Mouse (Mus musculus) effector memory CD4-positive, alpha-beta T cell, adult 5 months (primary cell): Measurements from ENCODE around the gene Zap70. TPM values are rescaled to one million over a fixed set of nuclear protein-coding genes. Genes with fewer than 3 reads are reported as not detected.

ENCODE experiments used
- polyA plus RNA-seq: library from polyadenylated mRNA; unstranded; fragments of 100-300 nt; shearing (Covaris generic); gene quantifications from one replicate; pipeline ENCODE4 v1.2.1, GENCODE M21; 2017

Gene Zap70
- 186 TPM for polyA plus RNA-seq

GRCm38 (mm10) chr1:36761568-36761967 lies at the start of gene Zap70:
Gene Zap70 (plus strand): TSS chr1:36761798.

GRCm38 (mm10) chr1:36714311-36714710 lies 47.3 kb upstream of the Zap70 start, which contains the start of gene Actr1b:
Gene Actr1b (minus strand): TSS chr1:36714422.

Other genes starting within 250 kb of the Zap70 start
- gene Cnnm3, start 249.9 kb upstream of the Zap70 start, polyA plus RNA-seq = 25.1 TPM
- 12.6 TPM for gene Ankrd23, start 224.9 kb upstream of the Zap70 start, polyA plus RNA-seq
- 1.9 TPM for gene Gm42417, start 222.4 kb upstream of the Zap70 start, polyA plus RNA-seq
- gene Ankrd39, start 214.4 kb upstream of the Zap70 start, polyA plus RNA-seq = 22.4 TPM
- gene Sema4c, start 203.4 kb upstream of the Zap70 start, polyA plus RNA-seq = 1.1 TPM
- gene Fam178b, start 78.6 kb upstream of the Zap70 start, polyA plus RNA-seq = not detected
- gene Cox5b, start 70.3 kb upstream of the Zap70 start, polyA plus RNA-seq = 376 TPM
- gene 4933424G06Rik, start 51.6 kb upstream of the Zap70 start, polyA plus RNA-seq = not detected
- 54.3 TPM for gene Actr1b, start 47.4 kb upstream of the Zap70 start, polyA plus RNA-seq
- gene Tmem131, start 181.9 kb downstream of the Zap70 start, polyA plus RNA-seq = 33.0 TPM